Mouse (Mus musculus): ENCODE measurements around the gene Elane. TPM values are rescaled to one million over a fixed set of nuclear protein-coding genes. Genes with fewer than 3 reads are reported as not detected.

Gene Elane
- polyA plus RNA-seq, 1 experiment from 2014 or later, result not detected

DNA sequence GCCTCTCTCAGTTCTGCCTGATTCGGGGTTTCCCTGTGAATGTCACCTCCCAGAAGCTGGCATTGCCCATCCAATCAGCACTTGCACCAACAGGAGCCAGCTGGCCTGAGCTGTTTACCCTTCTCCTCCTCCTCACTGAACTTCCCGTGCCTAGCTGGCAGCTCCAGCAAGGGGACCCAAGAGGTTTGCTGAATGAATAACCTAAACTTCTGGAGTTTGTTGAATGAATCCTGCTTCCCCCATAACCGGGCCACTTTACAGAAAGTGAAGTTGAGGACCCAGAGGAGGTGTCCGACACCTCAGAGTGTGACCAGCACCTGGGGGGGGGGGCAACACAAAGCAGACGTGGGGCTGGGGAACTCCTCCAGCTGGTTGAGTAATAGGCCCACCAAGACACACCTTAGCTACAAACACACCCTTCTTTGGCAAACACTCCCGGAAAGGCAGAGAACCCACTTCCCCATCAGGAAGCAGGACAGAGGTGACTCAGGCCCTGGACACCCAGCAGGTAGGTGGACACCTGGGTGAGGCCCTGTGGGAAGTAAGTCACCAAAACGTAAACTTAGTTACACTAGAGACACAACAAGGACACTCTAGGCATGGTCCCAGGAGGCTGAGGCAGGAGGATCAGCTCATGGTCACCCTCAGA, 29.0 kb downstream of the Elane start:
- no peak for ATAC-seq
- peaks cover 26% of the 10 kb centered on the region for H3K27me3 ChIP-seq (ENCODE audit: control insufficient read depth, insufficient read depth, low read depth, low read length)
- no peak overlapping the region for H3K27ac ChIP-seq (ENCODE audit: low read length)
- H3K4me3 ChIP-seq (ENCODE audit: low read depth, low read length), result no peak overlapping the region
- H3K9me3 ChIP-seq (replicated peaks; ENCODE audit: control insufficient read depth, low read length, poor library complexity, severe bottlenecking), result no peaks in the 10 kb centered on the region
- H3K9ac ChIP-seq (ENCODE audit: low read depth, low read length), result no peak overlapping the region; the same call in 1 of the 2 replicates
- peaks cover 30% of the 10 kb centered on the region for H3K4me1 ChIP-seq (ENCODE audit: control insufficient read depth, insufficient read depth, low read length)
- no peak overlapping the region; the same call in 1 of the 2 replicates for H3K4me2 ChIP-seq (ENCODE audit: low read length)
- H3K36me3 ChIP-seq (ENCODE audit: control insufficient read depth, insufficient read depth, low read length), result peaks cover 10% of the 10 kb centered on the region; the same call in 1 of the 2 replicates
- WGBS, result 77% methylated on average over 7 of the region's 7 CpGs

DNA sequence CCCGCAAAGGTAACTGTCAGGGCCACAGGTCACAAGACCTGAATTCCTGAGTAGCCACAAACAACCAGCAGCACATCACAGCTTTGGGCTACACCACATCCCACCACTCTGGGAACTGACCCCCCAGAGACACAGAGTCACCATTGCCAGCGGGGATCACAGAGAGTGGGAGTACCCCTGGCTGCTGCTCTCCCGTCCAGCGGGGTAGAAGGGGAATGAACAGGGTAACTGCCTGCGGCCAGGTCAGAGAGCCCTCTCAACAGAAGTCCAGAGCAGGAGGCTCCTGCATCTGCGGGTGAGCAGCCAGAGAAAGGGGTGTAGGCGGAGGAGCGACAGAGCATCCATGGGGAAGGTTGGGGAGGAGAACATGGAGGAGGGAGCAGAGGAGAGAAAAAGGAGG, 30.0 kb downstream of the Elane start:
- Histone ChIP-seq H3K9me3 (replicated peaks; ENCODE audit: control insufficient read depth, low read length, poor library complexity, severe bottlenecking) (no peaks in the 10 kb centered on the region), H3K36me3 (ENCODE audit: control insufficient read depth, insufficient read depth, low read length) (peaks cover 8% of the 10 kb centered on the region; the same call in 1 of the 2 replicates), H3K27ac (ENCODE audit: low read length) (peak overlapping the region; percentile 79), H3K4me1 (ENCODE audit: control insufficient read depth, insufficient read depth, low read length) (peaks cover 39% of the 10 kb centered on the region), H3K4me2 (ENCODE audit: low read length) (peak overlapping the region; percentile 99), H3K4me3 (ENCODE audit: low read depth, low read length) (peak overlapping the region; percentile 62), H3K27me3 (ENCODE audit: control insufficient read depth, insufficient read depth, low read depth, low read length) (peaks cover 36% of the 10 kb centered on the region), H3K9ac (ENCODE audit: low read depth, low read length) (peak overlapping the region; percentile 95)
- ATAC-seq, result no peak
- 7% methylated on average over 8 of the region's 8 CpGs for WGBS

- Histone ChIP-seq H3K36me3 (ENCODE audit: control insufficient read depth, insufficient read depth, low read length) (peaks cover 4% of the 10 kb centered on the region; the same call in 1 of the 2 replicates), H3K9me3 (replicated peaks; ENCODE audit: control insufficient read depth, low read length, poor library complexity, severe bottlenecking) (no peaks in the 10 kb centered on the region), H3K27ac (ENCODE audit: low read length) (peak within 1 kb of the TSS; percentile 79), H3K9ac (ENCODE audit: low read depth, low read length) (peak within 1 kb of the TSS; percentile 95), H3K4me1 (ENCODE audit: control insufficient read depth, insufficient read depth, low read length) (peaks cover 44% of the 10 kb centered on the region), H3K27me3 (ENCODE audit: control insufficient read depth, insufficient read depth, low read depth, low read length) (peaks cover 44% of the 10 kb centered on the region), H3K4me2 (ENCODE audit: low read length) (peak within 1 kb of the TSS; percentile 99), H3K4me3 (ENCODE audit: low read depth, low read length) (peak within 1 kb of the TSS; percentile 62)
- 2% methylated on average over 41 of the region's 42 CpGs for WGBS
- peak; percentile 81 for ATAC-seq
Measured at GRCm38 (mm10) chr10:79916808-79917531, 30.9 kb downstream of the Elane start, which contains the start of gene Kiss1r. TSS of gene Kiss1r (plus strand) at chr10:79916971.

- H3K9me3 ChIP-seq (replicated peaks; ENCODE audit: control insufficient read depth, low read length, poor library complexity, severe bottlenecking), result no peaks in the 10 kb centered on the region
- peak overlapping the region; percentile 99 for H3K4me2 ChIP-seq (ENCODE audit: low read length)
- WGBS, result 64% methylated on average over 5 of the region's 5 CpGs
- H3K9ac ChIP-seq (ENCODE audit: low read depth, low read length), result peak overlapping the region; percentile 95; the same call in 1 of the 2 replicates
- H3K27ac ChIP-seq (ENCODE audit: low read length), result no peak overlapping the region
- peak overlapping the region; percentile 62 for H3K4me3 ChIP-seq (ENCODE audit: low read depth, low read length)
- H3K36me3 ChIP-seq (ENCODE audit: control insufficient read depth, insufficient read depth, low read length), result no peaks in the 10 kb centered on the region; the same call in 1 of the 2 replicates
- peaks cover 44% of the 10 kb centered on the region for H3K4me1 ChIP-seq (ENCODE audit: control insufficient read depth, insufficient read depth, low read length)
- no peak for ATAC-seq
- H3K27me3 ChIP-seq (ENCODE audit: control insufficient read depth, insufficient read depth, low read depth, low read length), result peaks cover 51% of the 10 kb centered on the region
Measured at GRCm38 (mm10) chr10:79917532-79918100, 31.6 kb downstream of the Elane start.

DNA sequence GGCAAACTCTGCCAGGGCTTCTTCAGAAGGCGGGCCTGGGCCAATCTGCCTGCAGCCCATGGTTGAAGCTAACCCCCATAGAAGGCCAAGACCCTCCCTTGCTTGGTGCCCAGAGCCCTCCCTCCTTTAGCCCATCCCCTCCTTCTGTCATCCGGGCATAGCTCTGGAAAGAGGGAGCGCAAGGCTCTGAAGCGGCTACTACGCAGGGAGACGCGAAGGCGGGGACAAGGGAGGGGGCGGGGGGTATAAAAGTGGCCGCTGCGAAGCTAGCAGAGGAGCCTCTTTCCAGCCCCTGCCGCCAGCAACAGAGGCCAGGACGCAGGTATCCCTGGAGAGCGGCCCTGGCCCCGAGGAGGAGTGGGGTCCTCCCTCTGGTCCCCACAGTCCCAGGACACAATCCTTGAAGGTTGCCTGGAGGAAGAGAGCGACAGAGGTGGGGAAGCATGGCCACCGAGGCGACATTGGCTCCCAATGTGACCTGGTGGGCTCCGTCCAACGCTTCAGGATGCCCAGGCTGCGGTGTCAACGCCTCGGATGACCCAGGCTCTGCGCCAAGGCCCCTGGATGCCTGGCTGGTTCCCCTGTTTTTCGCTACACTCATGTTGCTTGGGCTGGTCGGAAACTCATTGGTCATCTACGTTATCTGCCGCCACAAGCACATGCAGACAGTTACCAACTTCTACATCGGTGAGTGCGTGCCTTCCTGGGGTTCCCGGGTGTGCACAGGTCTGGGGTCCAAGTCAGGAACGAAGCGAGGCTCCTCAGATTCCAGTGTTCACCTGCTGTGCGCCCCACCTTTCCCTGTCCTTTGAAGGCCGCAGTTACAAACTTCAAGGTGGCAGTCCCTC, 32.4 kb downstream of the Elane start:
- ATAC-seq, result no peak

DNA sequence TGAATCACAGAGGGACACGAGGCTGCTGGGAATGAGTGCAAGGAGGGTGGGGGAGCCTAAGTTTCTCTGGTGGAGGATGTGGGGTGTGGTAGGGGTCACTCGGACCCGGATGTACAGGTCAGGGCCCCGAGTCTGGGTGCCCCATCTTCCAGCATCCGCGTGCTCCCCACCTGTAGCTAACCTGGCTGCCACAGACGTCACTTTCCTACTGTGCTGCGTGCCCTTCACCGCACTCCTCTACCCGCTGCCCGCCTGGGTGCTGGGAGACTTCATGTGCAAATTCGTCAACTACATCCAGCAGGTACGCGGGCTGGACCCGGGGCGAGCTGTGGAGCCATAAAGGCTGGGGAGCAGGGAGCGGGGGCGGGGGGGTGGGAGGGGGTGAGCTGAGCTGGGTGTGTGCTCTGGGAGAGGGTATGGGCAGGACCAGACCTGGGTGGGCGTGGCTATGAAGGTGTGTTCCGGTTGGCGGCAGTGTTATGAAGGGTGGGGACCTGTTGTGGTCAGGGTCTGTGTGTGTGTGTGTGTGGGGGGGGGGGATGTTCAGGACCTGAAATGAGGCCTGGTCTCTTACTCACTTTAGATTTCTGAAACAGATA, 33.3 kb downstream of the Elane start:
- ATAC-seq, result no peak
- H3K4me1 ChIP-seq (ENCODE audit: control insufficient read depth, insufficient read depth, low read length), result peaks cover 40% of the 10 kb centered on the region
- no peaks in the 10 kb centered on the region for H3K9me3 ChIP-seq (replicated peaks; ENCODE audit: control insufficient read depth, low read length, poor library complexity, severe bottlenecking)
- no peak overlapping the region for H3K27ac ChIP-seq (ENCODE audit: low read length)
- H3K4me2 ChIP-seq (ENCODE audit: low read length), result no peak overlapping the region; the same call in 1 of the 2 replicates
- no peak overlapping the region for H3K4me3 ChIP-seq (ENCODE audit: low read depth, low read length)
- no peak overlapping the region for H3K9ac ChIP-seq (ENCODE audit: low read depth, low read length)
- peaks cover 60% of the 10 kb centered on the region for H3K27me3 ChIP-seq (ENCODE audit: control insufficient read depth, insufficient read depth, low read depth, low read length)
- 3% methylated on average over 20 of the region's 21 CpGs for WGBS
- no peaks in the 10 kb centered on the region for H3K36me3 ChIP-seq (ENCODE audit: control insufficient read depth, insufficient read depth, low read length)

More for the DNA sequence above, 32.4 kb downstream of the Elane start:
- Histone ChIP-seq H3K9ac (ENCODE audit: low read depth, low read length) (no peak overlapping the region), H3K4me2 (ENCODE audit: low read length) (peak overlapping the region; percentile 2; the same call in 1 of the 2 replicates), H3K27ac (ENCODE audit: low read length) (no peak overlapping the region), H3K36me3 (ENCODE audit: control insufficient read depth, insufficient read depth, low read length) (no peaks in the 10 kb centered on the region), H3K4me3 (ENCODE audit: low read depth, low read length) (no peak overlapping the region), H3K27me3 (ENCODE audit: control insufficient read depth, insufficient read depth, low read depth, low read length) (peaks cover 59% of the 10 kb centered on the region), H3K4me1 (ENCODE audit: control insufficient read depth, insufficient read depth, low read length) (peaks cover 44% of the 10 kb centered on the region), H3K9me3 (replicated peaks; ENCODE audit: control insufficient read depth, low read length, poor library complexity, severe bottlenecking) (no peaks in the 10 kb centered on the region)
- WGBS, result 5% methylated on average over 35 of the region's 35 CpGs

- peak overlapping the region; percentile 65 for H3K4me2 ChIP-seq (ENCODE audit: low read length)
- no peak for ATAC-seq
- H3K4me1 ChIP-seq (ENCODE audit: control insufficient read depth, insufficient read depth, low read length), result peaks cover 34% of the 10 kb centered on the region
- peak overlapping the region; percentile 55; the same call in 1 of the 2 replicates for H3K9ac ChIP-seq (ENCODE audit: low read depth, low read length)
- peaks cover 60% of the 10 kb centered on the region for H3K27me3 ChIP-seq (ENCODE audit: control insufficient read depth, insufficient read depth, low read depth, low read length)
- H3K27ac ChIP-seq (ENCODE audit: low read length), result no peak overlapping the region
- 15% methylated on average over 26 of the region's 26 CpGs for WGBS
- peak overlapping the region; percentile 36 for H3K4me3 ChIP-seq (ENCODE audit: low read depth, low read length)
- H3K36me3 ChIP-seq (ENCODE audit: control insufficient read depth, insufficient read depth, low read length), result no peaks in the 10 kb centered on the region
- no peaks in the 10 kb centered on the region for H3K9me3 ChIP-seq (replicated peaks; ENCODE audit: control insufficient read depth, low read length, poor library complexity, severe bottlenecking)
Measured at GRCm38 (mm10) chr10:79920056-79920890, 34.2 kb downstream of the Elane start.

Data from midbrain, embryonic 16.5 days (tissue).